Mouse (Mus musculus) Muller cell, postnatal 12 days (primary cell): ENCODE measurements around the gene Golt1b.
"Not testable (repeated sequence)": the region's sequence is repeated elsewhere in the genome, so short reads cannot be mapped to it uniquely, and the experiment has no call there.

Experiments
- DNase-seq: peaks from one replicate; pipeline ENCODE4 v3.0.0-alpha.2; 2015; ENCODE audit errors: inconsistent ontology term

The Golt1b gene

GRCm38 (mm10) chr6:142387011-142387754 lies at the start of gene Golt1b, which contains the start of gene Recql:
Gene Golt1b, plus strand, starts transcription at chr6:142387221.
Gene Recql, minus strand, starts transcription at chr6:142387087.
- peak; percentile 98 for DNase-seq

- peak; percentile 94 for DNase-seq
Measured at GRCm38 (mm10) chr6:142338961-142339360, 48.1 kb upstream of the Golt1b start.

- DNase-seq, result peak; percentile 68
Measured at GRCm38 (mm10) chr6:142339576-142339975, 47.4 kb upstream of the Golt1b start.

- DNase-seq, result peak; percentile 24
Measured at GRCm38 (mm10) chr6:142343561-142343960, 43.5 kb upstream of the Golt1b start.

GRCm38 (mm10) chr6:142345440-142346038 lies 41.5 kb upstream of the Golt1b start, which contains the start of gene Pyroxd1:
Gene Pyroxd1, plus strand, starts transcription at chr6:142345654.
- DNase-seq, result peak; percentile 95

- peak; percentile 63 for DNase-seq
Measured at GRCm38 (mm10) chr6:142346181-142347110, 40.6 kb upstream of the Golt1b start.

GRCm38 (mm10) chr6:142347431-142348385 lies 39.3 kb upstream of the Golt1b start:
- DNase-seq, result no peak

- not testable (repeated sequence) for DNase-seq
Measured at GRCm38 (mm10) chr6:142352099-142352498, 34.9 kb upstream of the Golt1b start.

GRCm38 (mm10) chr6:142357106-142357505 lies 29.9 kb upstream of the Golt1b start:
- DNase-seq, result no peak

- DNase-seq, result no peak
Measured at GRCm38 (mm10) chr6:142362036-142362435, 25.0 kb upstream of the Golt1b start.

GRCm38 (mm10) chr6:142363019-142363576 lies 23.9 kb upstream of the Golt1b start:
- DNase-seq, result no peak

- DNase-seq, result peak; percentile 62
Measured at GRCm38 (mm10) chr6:142365742-142366472, 21.1 kb upstream of the Golt1b start.

GRCm38 (mm10) chr6:142366473-142367018 lies 20.5 kb upstream of the Golt1b start:
- DNase-seq, result no peak

- peak; percentile 16 for DNase-seq
Measured at GRCm38 (mm10) chr6:142367565-142367964, 19.5 kb upstream of the Golt1b start.

- no peak for DNase-seq
Measured at GRCm38 (mm10) chr6:142369568-142369967, 17.5 kb upstream of the Golt1b start.

GRCm38 (mm10) chr6:142377081-142377480 lies 9.9 kb upstream of the Golt1b start:
- no peak for DNase-seq

GRCm38 (mm10) chr6:142378576-142379330 lies 8.3 kb upstream of the Golt1b start:
- no peak for DNase-seq

GRCm38 (mm10) chr6:142379961-142380360 lies 7.1 kb upstream of the Golt1b start:
- DNase-seq, result no peak

- no peak for DNase-seq
Measured at GRCm38 (mm10) chr6:142381615-142382014, 5.4 kb upstream of the Golt1b start.
